Mouse (Mus musculus) MEL (cell line): ENCODE measurements around the gene Mei1.

Source experiments
- CHD2 ChIP-seq: IDR thresholded peaks from 2 replicates; pipeline ENCODE4 v1.6.1; 2011; ENCODE audit warnings: low read length, improper control_type of control experiment
- CTCF ChIP-seq, 3 experiments: IDR thresholded peaks in 2 of 3; conservative IDR thresholded peaks in 1 of 3; 2 replicates each; pipeline ENCODE4 v1.5.1; 2011 to 2012; ENCODE audit warnings: low read length in 3 of 3, low read depth in 2 of 3, mild to moderate bottlenecking in 2 of 3, improper control_type of control experiment in 1 of 3, inconsistent platforms in 1 of 3, mixed read lengths in 1 of 3, moderate library complexity in 1 of 3; ENCODE audit not compliant: control insufficient read depth in 1 of 3, insufficient read depth in 1 of 3, poor library complexity in 1 of 3, severe bottlenecking in 1 of 3
- EP300 ChIP-seq, 2 experiments: IDR thresholded peaks; 2 replicates each; pipeline ENCODE4 v1.6.1; 2011; ENCODE audit warnings: improper control_type of control experiment in 2 of 2, low read length in 2 of 2, low read depth in 1 of 2, mild to moderate bottlenecking in 1 of 2
- ETS1 ChIP-seq: IDR thresholded peaks from 2 replicates; pipeline ENCODE4 v1.6.1; 2012; ENCODE audit warnings: low read depth, mild to moderate bottlenecking, inconsistent platforms, low read length, improper control_type of control experiment, moderate library complexity
- GABPA ChIP-seq: IDR thresholded peaks from 2 replicates; pipeline ENCODE4 v1.6.1; 2012; ENCODE audit warnings: low read depth, mild to moderate bottlenecking, inconsistent platforms, low read length, improper control_type of control experiment, moderate library complexity
- NELFE ChIP-seq: IDR thresholded peaks from 2 replicates; pipeline ENCODE4 v1.6.1; 2011; ENCODE audit warnings: low read depth, low read length, improper control_type of control experiment
- POLR2A ChIP-seq, 2 experiments: IDR thresholded peaks; 2 replicates each; pipeline ENCODE4 v1.6.1; 2011 to 2012; ENCODE audit warnings: low read length in 2 of 2, mild to moderate bottlenecking in 2 of 2, control low read depth in 1 of 2, improper control_type of control experiment in 1 of 2, low read depth in 1 of 2, moderate library complexity in 1 of 2; ENCODE audit not compliant: control insufficient read depth in 1 of 2, insufficient read depth in 1 of 2, poor library complexity in 1 of 2
- USF1 ChIP-seq: IDR thresholded peaks from 2 replicates; pipeline ENCODE4 v1.6.1; 2014; ENCODE audit warnings: low read depth, mild to moderate bottlenecking, inconsistent platforms, low read length, improper control_type of control experiment, moderate library complexity

DNA sequence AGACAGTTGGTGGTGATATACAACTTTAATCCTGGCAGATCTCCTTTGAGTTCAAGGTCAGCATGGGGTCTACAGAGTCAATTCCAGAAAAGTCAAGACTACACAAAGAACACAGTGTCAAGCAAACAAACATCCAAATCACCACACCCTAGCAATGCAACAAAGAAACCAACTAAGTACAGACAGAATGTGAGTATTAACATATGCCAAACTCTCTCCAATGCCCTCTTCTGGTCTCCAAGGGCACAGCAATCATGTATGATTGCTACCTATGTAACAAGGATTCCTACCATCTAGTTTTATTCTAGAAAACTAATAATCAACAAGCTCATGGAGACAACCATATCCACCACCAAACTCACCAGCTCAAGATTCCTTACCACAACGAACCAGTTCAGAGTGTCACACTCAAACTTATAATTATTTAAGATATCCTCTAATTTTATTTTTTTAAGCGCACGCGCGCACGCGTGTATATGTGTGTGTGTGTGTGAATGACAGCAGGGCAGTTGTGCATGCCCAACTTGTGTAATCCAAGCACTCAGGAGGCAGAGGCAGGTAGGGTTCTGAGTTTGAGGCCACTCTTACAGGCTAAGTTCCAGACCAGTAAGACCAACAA is 25.5 kb upstream of the Mei1 start:
- no peak for TF ChIP-seq CHD2
- no peak for TF ChIP-seq NELFE
- no peak; a peak in 1 of 4 replicates for TF ChIP-seq POLR2A (IDR thresholded peaks at IDR 0.05; ENCODE audit: control insufficient read depth in 1 of 2, insufficient read depth in 1 of 2, low read depth in 1 of 2, low read length in 2 of 2, poor library complexity in 1 of 2)
- no peak for TF ChIP-seq ETS1
- TF ChIP-seq GABPA, result no peak
- no peak for TF ChIP-seq EP300 (IDR thresholded peaks at IDR 0.05; ENCODE audit: low read depth in 1 of 2, low read length in 2 of 2)
- TF ChIP-seq USF1, result no peak
- TF ChIP-seq CTCF (IDR thresholded peaks at IDR 0.05 in 2 of 3, conservative IDR thresholded peaks at IDR 0.05 in 1 of 3; ENCODE audit: control insufficient read depth in 1 of 3, insufficient read depth in 1 of 3, low read depth in 2 of 3, low read length in 3 of 3, poor library complexity in 1 of 3, severe bottlenecking in 1 of 3), result peak in 2 of 3 experiments; percentile 43 to 58; a peak in 4 of 6 replicates
